Mouse (Mus musculus) hindbrain, postnatal 0 days (tissue): ENCODE data around the gene 2810408A11Rik. TPM values are rescaled to one million over a fixed set of nuclear protein-coding genes. Genes with fewer than 3 reads are reported as not detected.
A peak's percentile ranks its signal among the peaks of the same experiment; 100 is the strongest.
"Not testable (repeated sequence)": the region's sequence is repeated elsewhere in the genome, so short reads cannot be mapped to it uniquely, and the experiment has no call there.

Source experiments
- ATAC-seq: fragments of 200-750 bp; cut with Nextera tagmentation; 2 replicates; pipeline ENCODE4 v1.8.0; 2017; ENCODE audit warnings: mild to moderate bottlenecking, moderate TSS enrichment, moderate library complexity
- DNase-seq: peaks from one replicate; pipeline ENCODE4 v3.0.0-alpha.2; 2015; ENCODE audit warnings: low spot score
- H3K27ac ChIP-seq: fragments of 300-500 bp; sonication (generic); 2 replicates; pipeline ENCODE4 v1.5.1; 2014; ENCODE audit warnings: mild to moderate bottlenecking
- H3K27me3 ChIP-seq: fragments of 300-500 bp; sonication (generic); 2 replicates; pipeline ENCODE4 v1.6.1; 2014; ENCODE audit warnings: low read length, mixed read lengths; ENCODE audit not compliant: insufficient read depth
- H3K36me3 ChIP-seq: fragments of 300-500 bp; sonication (generic); 2 replicates; pipeline ENCODE4 v1.6.1; 2014; ENCODE audit warnings: low read length, mixed read lengths; ENCODE audit not compliant: insufficient read depth
- H3K4me1 ChIP-seq: fragments of 300-500 bp; sonication (generic); 2 replicates; pipeline ENCODE4 v1.6.1; 2014; ENCODE audit warnings: antibody characterized with exemption, low read length, mixed read lengths; ENCODE audit not compliant: insufficient read depth
- H3K4me2 ChIP-seq: fragments of 300-500 bp; sonication (generic); 2 replicates; pipeline ENCODE4 v1.6.1; 2014; ENCODE audit warnings: low read depth, mild to moderate bottlenecking, low read length, moderate library complexity, mixed read lengths
- H3K4me3 ChIP-seq: fragments of 300-500 bp; sonication (generic); 2 replicates; pipeline ENCODE4 v1.5.1; 2014; ENCODE audit warnings: low read length
- H3K9ac ChIP-seq: fragments of 300-500 bp; sonication (generic); replicated peaks from 2 replicates; pipeline ENCODE4 v1.6.1; 2014; ENCODE audit warnings: mild to moderate bottlenecking, low read length, moderate library complexity, mixed read lengths
- H3K9me3 ChIP-seq: fragments of 300-500 bp; sonication (generic); 2 replicates; pipeline ENCODE4 v1.6.1; 2016; ENCODE audit warnings: low read length, mixed read lengths
- CTCF ChIP-seq: IDR thresholded peaks from 2 replicates; pipeline ENCODE4 v1.5.1; 2016; ENCODE audit warnings: antibody characterized with exemption, control low read depth, low read depth
- WGBS: fragments of 180-500 bp; shearing (Covaris S2); extraction: QIAGEN DNeasy Blood & Tissue Kit; methylation state at CpG from one replicate; pipeline ENCODE4 v1.1.7; 2014; 5-methylcytosine and 5-hydroxymethylcytosine counted together
- polyA plus RNA-seq: library from polyadenylated mRNA; unstranded; fragments of >200 nt; fragmentation: Nextera tagmentation; extraction: Ambion mirVana; gene quantifications from 2 replicates; pipeline ENCODE4 v1.2.1, GENCODE M21; 2015
- total RNA-seq: library from RNA; depleted of rRNA; stranded (reverse); fragments of >200 nt; gene quantifications from 2 replicates; pipeline ENCODE4 v1.2.3, GENCODE M21; 2014

The 2810408A11Rik gene
- total and polyA plus RNA-seq, 2 experiments from 2014 or later, result 6.5 to 9.7 TPM

DNA sequence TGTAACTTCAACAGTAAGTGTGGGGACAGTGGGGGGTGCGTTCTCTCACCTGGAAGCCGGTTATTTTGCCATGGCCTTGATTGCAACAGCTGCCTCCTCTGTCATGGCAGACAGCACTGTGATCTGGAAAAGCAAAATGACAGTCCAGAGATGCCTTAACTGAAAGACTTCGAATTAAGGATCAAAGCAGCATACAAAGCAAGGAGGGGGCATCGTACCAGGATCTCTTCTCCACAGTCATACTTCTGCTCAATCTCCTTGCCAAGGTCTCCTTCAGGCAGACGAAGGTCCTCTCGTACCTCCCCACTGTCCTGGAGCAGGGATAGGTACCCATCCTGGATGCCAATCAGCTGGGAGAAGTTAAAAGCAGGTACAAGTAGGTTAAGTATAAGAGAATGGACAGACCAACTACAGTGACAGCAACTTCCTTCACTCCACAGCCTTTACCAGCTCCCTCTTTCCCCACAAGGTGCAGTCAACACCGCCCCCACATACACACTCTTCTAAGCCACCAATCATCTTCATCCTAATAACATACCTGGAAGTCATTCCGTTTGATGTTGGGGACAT lies 16.7 kb upstream of the 2810408A11Rik start:
- Histone ChIP-seq H3K27ac (no peak overlapping the region), H3K4me2 (no peak overlapping the region), H3K36me3 (peaks cover 37% of the 10 kb centered on the region), H3K27me3 (no peaks in the 10 kb centered on the region), H3K4me1 (peaks cover 18% of the 10 kb centered on the region), H3K9ac (no peak overlapping the region), H3K9me3 (no peaks in the 10 kb centered on the region), H3K4me3 (no peak overlapping the region)
- WGBS, result 81% methylated on average over 8 of the region's 8 CpGs
- ATAC-seq (no peak), DNase-seq (no peak)
- TF ChIP-seq CTCF, result no peak

DNA sequence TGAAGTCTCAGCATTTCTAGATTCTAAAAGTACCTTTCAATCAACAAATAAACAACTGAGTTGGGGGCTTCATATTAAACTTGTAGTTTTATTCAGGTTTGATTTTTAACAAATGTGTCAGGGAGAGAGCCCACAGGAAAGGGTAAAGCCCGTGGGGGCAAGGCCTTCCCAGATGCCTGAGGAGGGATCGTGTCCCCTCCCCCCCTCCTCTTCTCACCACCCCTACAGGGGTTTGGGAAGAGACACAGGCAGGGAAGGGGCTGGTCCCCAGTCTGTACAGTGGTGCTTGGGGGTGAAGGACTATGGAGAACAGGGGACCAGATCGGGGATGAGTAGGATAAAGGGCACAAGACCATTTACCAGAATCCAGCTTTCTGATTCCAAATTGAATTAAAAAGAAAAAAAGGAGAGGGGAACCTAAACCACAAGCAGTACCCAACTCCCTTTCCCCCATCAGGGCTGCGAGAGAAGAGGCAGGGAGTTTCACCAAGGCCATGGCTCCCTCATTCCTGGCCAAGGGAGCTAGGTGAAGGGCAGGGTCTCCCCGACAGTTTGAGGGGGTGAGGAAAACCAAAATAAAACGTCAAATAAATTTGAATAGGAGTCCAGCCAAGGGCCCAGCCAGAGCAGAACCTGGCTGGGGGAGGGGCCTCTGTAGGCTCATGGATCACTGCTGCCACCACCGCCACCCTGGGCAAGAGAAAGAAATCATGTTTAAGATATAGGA lies 16.0 kb upstream of the 2810408A11Rik start:
- H3K9me3 ChIP-seq, H3K4me2 ChIP-seq, H3K9ac ChIP-seq, H3K27ac ChIP-seq, H3K4me3 ChIP-seq, ATAC-seq, H3K27me3 ChIP-seq, DNase-seq: not testable (repeated sequence)
- Histone ChIP-seq H3K36me3 (peaks cover 44% of the 10 kb centered on the region), H3K4me1 (peaks cover 15% of the 10 kb centered on the region)
- WGBS, result 67% methylated on average over 7 of the region's 7 CpGs

DNA sequence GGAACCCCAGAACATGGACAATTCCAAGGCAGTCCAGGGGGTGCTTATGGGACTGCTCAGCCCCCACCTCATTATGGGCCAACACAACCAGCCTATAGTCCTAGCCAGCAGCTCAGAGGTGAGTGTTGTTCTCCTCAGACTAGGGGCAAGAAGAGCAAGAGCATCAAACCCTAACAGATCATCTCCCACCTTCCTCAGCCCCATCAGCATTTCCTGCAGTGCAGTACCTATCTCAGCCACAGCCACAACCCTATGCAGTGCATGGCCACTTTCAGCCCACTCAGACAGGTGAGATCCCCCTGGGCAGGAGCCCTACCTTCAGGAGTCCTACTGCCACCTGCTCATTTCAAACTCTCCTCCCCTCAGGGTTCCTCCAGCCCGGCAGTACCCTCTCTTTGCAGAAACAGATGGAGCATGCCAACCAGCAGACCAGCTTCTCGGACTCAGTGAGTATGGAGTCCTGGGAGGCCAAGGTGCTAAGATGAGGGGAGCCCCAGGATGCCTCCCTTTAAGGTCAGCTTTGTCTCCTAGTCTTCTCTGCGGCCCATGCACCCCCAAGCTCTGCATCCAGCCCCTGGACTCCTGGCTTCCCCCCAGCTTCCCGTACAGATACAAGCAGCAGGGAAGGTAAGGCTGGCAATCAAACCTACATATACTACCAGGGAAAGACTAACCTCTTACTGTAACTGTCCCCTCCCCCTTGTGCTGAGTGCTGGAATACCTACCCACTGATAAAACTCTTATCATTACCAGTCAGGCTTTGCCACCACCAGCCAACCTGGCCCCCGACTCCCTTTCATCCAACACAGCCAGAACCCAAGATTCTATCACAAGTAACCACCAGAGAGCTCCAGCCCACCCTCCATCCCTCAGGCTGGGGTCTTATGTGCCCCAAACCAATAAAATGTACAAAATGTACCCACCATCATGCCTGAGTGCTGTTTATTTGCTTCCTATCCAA lies 15.2 kb upstream of the 2810408A11Rik start:
- 70% methylated on average over 5 of the region's 5 CpGs for WGBS
- H3K4me3 ChIP-seq, result no peak overlapping the region
- no peaks in the 10 kb centered on the region for H3K9me3 ChIP-seq
- no peak for DNase-seq
- no peak overlapping the region for H3K9ac ChIP-seq
- H3K4me2 ChIP-seq, result no peak overlapping the region
- peaks cover 52% of the 10 kb centered on the region for H3K36me3 ChIP-seq
- TF ChIP-seq CTCF, result peak; percentile 37
- H3K27ac ChIP-seq, result no peak overlapping the region
- H3K4me1 ChIP-seq, result peaks cover 15% of the 10 kb centered on the region
- ATAC-seq, result no peak
- H3K27me3 ChIP-seq, result no peaks in the 10 kb centered on the region

DNA sequence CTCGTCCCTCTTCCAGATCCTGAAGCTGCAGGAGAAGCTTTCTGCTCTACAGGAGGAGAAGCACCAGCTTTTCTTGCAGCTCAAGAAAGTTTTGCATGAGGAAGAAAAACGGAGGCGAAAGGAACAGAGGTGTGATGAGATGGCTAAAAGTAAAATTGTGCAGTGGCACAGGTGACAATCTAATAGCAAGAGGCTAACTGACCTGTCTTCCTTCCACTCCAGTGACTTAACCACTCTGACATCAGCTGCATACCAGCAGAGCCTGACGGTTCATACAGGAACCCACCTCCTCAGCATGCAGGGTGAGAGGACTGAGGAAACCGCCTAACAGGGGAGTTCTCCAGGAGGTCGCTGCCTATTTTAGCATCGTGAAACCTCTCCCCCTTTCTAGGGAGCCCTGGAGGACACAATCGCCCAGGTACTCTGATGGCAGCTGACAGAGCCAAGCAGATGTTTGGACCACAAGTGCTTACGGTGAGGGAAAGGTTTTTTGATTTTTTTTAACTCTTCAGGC lies 14.2 kb upstream of the 2810408A11Rik start:
- TF ChIP-seq CTCF, result no peak
- peaks cover 15% of the 10 kb centered on the region for H3K4me1 ChIP-seq
- no peaks in the 10 kb centered on the region for H3K27me3 ChIP-seq
- no peak overlapping the region for H3K27ac ChIP-seq
- 39% methylated on average over 9 of the region's 9 CpGs for WGBS
- H3K9me3 ChIP-seq, result no peaks in the 10 kb centered on the region
- H3K4me2 ChIP-seq, result peak overlapping the region; percentile 97
- peak overlapping the region; percentile 84 for H3K4me3 ChIP-seq
- DNase-seq (no peak), ATAC-seq (no peak)
- peaks cover 61% of the 10 kb centered on the region for H3K36me3 ChIP-seq
- H3K9ac ChIP-seq, result peak overlapping the region; percentile 93; the same call in 1 of the 2 replicates

DNA sequence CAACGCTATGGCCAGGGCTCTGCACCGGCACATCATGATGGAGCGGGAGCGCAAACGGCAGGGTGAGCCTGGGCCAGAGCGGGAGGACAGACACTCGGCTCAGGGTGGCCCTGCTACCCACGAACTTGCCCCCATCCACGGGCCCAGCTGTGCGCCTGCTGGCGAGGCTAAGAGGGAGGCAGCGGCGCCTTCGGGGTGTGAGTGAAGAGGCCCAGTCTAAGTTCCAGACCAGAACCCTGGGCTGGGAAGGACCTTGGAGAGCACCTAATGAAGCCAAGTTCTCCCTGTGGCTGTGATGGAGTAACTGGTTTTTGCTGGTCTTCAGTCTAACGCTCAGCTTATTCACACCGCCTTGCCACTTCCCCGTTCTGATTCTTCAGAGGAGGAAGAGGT lies 13.6 kb upstream of the 2810408A11Rik start:
- H3K36me3 ChIP-seq, result peaks cover 67% of the 10 kb centered on the region
- DNase-seq (no peak), ATAC-seq (no peak)
- peak overlapping the region; percentile 84 for H3K4me3 ChIP-seq
- no peaks in the 10 kb centered on the region for H3K27me3 ChIP-seq
- peak overlapping the region; percentile 97 for H3K4me2 ChIP-seq
- H3K9ac ChIP-seq, result peak overlapping the region; percentile 93
- peak overlapping the region; percentile 91 for H3K27ac ChIP-seq
- TF ChIP-seq CTCF, result no peak
- 4% methylated on average over 17 of the region's 17 CpGs for WGBS
- H3K4me1 ChIP-seq, result peaks cover 11% of the 10 kb centered on the region
- no peaks in the 10 kb centered on the region for H3K9me3 ChIP-seq

- peak within 1 kb of the TSS; percentile 84 for H3K4me3 ChIP-seq
- H3K27ac ChIP-seq, result peak within 1 kb of the TSS; percentile 91
- peaks cover 8% of the 10 kb centered on the region; the same call in 1 of the 2 replicates for H3K4me1 ChIP-seq
- no peak for TF ChIP-seq CTCF
- peaks cover 68% of the 10 kb centered on the region for H3K36me3 ChIP-seq
- DNase-seq (peak; percentile 97), ATAC-seq (peak; percentile 94)
- no peaks in the 10 kb centered on the region for H3K27me3 ChIP-seq
- H3K9me3 ChIP-seq, result no peaks in the 10 kb centered on the region
- WGBS, result 1% methylated on average over 57 of the region's 61 CpGs
- peak within 1 kb of the TSS; percentile 97 for H3K4me2 ChIP-seq
- H3K9ac ChIP-seq, result peak within 1 kb of the TSS; percentile 93
These were observed 13.0 kb upstream of the 2810408A11Rik start, which contains the start of gene Gps2 for GRCm38 (mm10) chr11:69913554-69914371. TSS of gene Gps2 (plus strand) at chr11:69913888.
